Mouse (Mus musculus) hindbrain, embryonic 11.5 days (tissue): ENCODE measurements at regions not wholly inside any gene's neighbourhood (a gene's known extent, or its start where the extent isn't known, plus 50 kb on each side); places are given as distances from the start of the nearest gene placed in this dataset.

ENCODE experiments used
- ATAC-seq: fragments of 200-750 bp; cut with Nextera tagmentation; 2 replicates; pipeline ENCODE4 v1.8.0; 2017; ENCODE audit warnings: mild to moderate bottlenecking, moderate TSS enrichment, moderate library complexity; ENCODE audit not compliant: low FRiP score
- DNase-seq: peaks from one replicate; pipeline ENCODE4 v3.0.0-alpha.2; 2015; ENCODE audit warnings: low spot score
- H3K27ac ChIP-seq: fragments of 300-500 bp; sonication (generic); 2 replicates; pipeline ENCODE4 v1.5.1; 2014; ENCODE audit warnings: mild to moderate bottlenecking, low read depth, low read length
- H3K27me3 ChIP-seq: fragments of 300-500 bp; sonication (generic); 2 replicates; pipeline ENCODE4 v1.6.1; 2014; ENCODE audit warnings: mild to moderate bottlenecking, low read length, moderate library complexity, mixed read lengths; ENCODE audit not compliant: control insufficient read depth, insufficient read depth
- H3K36me3 ChIP-seq: fragments of 300-500 bp; sonication (generic); 2 replicates; pipeline ENCODE4 v1.6.1; 2014; ENCODE audit warnings: mild to moderate bottlenecking, low read length, moderate library complexity, mixed read lengths; ENCODE audit not compliant: control insufficient read depth, insufficient read depth
- H3K4me1 ChIP-seq: fragments of 300-500 bp; sonication (generic); replicated peaks from 2 replicates; pipeline ENCODE4 v1.6.1; 2014; ENCODE audit warnings: low read length, mixed read lengths; ENCODE audit not compliant: control insufficient read depth, insufficient read depth
- H3K4me2 ChIP-seq: fragments of 300-500 bp; sonication (generic); replicated peaks from 2 replicates; pipeline ENCODE4 v1.6.1; 2014; ENCODE audit warnings: mild to moderate bottlenecking, low read depth, low read length
- H3K4me3 ChIP-seq: fragments of 300-500 bp; sonication (generic); 2 replicates; pipeline ENCODE4 v1.5.1; 2014; ENCODE audit warnings: low read depth, low read length
- H3K9ac ChIP-seq: fragments of 300-500 bp; sonication (generic); 2 replicates; pipeline ENCODE4 v1.6.1; 2014; ENCODE audit warnings: low read depth, low read length
- H3K9me3 ChIP-seq: fragments of 300-500 bp; sonication (generic); 2 replicates; pipeline ENCODE4 v1.6.1; 2016; ENCODE audit warnings: low read length; ENCODE audit not compliant: control insufficient read depth
- WGBS: fragments of 180-500 bp; shearing (Covaris S2); extraction: QIAGEN DNeasy Blood & Tissue Kit; methylation state at CpG from one replicate; pipeline ENCODE4 v1.1.7; 2014; 5-methylcytosine and 5-hydroxymethylcytosine counted together

DNA sequence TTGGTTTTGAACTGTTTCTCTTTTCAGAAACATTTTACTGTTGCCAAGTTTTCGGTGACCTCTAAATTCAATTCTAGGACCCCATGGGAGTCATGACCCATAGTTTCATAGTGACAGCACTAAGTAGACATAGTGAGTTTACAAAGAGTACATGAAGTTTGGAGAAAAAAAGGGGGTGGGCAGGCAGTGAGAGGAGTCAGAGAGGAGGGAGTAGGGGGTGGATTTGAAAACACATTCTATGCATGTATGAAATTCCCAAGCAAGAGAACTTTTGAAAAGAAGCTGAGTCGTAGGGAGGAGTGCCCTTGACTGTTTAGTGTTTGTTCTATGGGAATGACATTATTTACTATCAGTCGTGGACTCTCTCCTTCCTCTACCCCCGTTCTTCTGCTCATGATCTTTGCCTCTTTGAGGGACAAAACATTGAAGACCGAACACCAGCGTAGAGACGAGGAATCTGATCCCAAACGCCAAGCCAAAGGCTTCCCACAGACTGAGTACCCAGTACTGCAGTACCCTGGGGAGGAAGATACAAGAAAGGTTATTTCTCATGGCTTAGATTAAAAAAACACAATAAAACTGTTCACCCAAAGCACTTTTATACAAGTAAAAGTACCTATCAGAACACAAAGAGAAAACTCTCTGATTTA lies 229.1 kb upstream of the Map3k1 start:
- no peak overlapping the region for H3K27ac ChIP-seq
- no peaks in the 10 kb centered on the region for H3K27me3 ChIP-seq
- no peak for ATAC-seq
- DNase-seq = no peak
- H3K4me2 ChIP-seq = no peak overlapping the region
- no peaks in the 10 kb centered on the region for H3K9me3 ChIP-seq
- no peak overlapping the region for H3K4me3 ChIP-seq
- WGBS = 85% methylated on average over 8 of the region's 8 CpGs
- H3K4me1 ChIP-seq = no peaks in the 10 kb centered on the region
- H3K36me3 ChIP-seq = no peaks in the 10 kb centered on the region
- H3K9ac ChIP-seq = no peak overlapping the region

DNA sequence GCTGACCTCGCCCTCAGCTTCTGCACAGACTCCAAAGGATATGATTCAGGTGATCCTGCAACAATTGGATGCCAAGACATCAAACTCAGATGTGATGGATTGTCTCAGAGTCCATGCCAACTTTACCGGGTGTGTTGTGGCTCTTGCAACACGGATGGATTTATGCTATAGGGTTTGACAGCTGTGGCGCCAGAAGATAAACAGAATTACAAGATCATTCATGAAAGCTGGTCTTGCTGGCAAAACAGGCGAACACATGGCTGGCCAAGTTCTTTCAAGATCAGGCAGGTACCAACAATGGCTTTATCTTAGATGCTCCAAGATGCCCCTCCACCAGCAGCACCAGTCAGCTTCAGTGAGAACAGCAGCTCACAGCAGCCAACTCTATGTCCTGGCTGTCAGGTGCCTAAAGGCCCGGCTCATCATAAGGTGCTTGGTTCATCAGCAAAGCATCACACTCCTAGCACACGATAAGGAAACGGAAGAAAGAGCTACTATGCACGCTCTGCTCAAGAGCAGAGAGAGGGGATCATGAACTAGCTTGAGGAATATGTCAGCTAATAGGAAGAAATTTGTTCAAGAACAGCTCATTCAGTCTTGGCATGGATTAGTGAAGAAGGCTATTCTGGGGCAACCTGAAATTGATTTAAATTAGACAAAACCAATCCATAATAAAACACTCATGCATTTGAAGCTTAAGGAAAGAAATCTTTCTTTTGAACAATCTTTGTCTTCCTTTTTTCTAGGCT lies 229.9 kb upstream of the Map3k1 start:
- no peak overlapping the region for H3K4me2 ChIP-seq
- 93% methylated on average over 9 of the region's 9 CpGs for WGBS
- no peaks in the 10 kb centered on the region for H3K9me3 ChIP-seq
- no peaks in the 10 kb centered on the region for H3K36me3 ChIP-seq
- DNase-seq (no peak), ATAC-seq (no peak)
- no peak overlapping the region for H3K4me3 ChIP-seq
- no peaks in the 10 kb centered on the region for H3K4me1 ChIP-seq
- H3K9ac ChIP-seq = no peak overlapping the region
- H3K27me3 ChIP-seq = no peaks in the 10 kb centered on the region
- no peak overlapping the region for H3K27ac ChIP-seq

DNA sequence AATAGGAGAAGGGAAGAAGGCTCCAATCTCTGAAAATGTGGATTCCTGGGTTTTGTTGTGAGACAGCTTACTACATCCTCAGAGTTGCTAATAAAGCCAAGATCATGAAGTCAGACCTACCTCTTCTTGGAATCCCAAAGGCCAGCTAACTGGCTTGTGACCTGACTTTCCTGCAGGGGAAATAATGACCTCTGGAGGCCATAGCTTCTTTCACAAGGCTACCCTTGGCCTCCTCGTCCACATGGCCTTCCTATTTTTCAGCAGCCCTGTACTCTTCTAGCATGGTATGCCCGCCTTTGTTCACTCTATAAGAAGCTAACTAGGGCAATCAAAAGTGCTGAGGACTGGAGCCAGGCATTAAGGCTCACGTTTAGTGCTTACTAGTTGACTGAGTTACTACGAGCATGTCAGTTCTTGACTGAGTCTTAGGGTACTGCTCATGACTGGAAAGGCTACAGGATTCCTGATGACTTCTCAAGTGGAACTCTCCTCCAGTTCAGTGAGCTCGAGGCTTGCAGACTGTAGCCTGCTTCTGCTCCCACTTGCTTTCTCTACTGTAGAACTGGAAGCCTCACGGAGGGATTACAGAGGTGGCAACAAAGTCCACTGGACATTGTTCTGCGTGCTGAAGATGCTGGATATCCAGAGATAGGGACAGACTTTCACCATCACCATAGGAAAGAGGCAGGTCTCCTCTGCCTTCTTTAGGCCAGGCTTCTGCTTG lies 230.8 kb upstream of the Map3k1 start:
- 73% methylated on average over 7 of the region's 7 CpGs for WGBS
- no peak for DNase-seq

DNA sequence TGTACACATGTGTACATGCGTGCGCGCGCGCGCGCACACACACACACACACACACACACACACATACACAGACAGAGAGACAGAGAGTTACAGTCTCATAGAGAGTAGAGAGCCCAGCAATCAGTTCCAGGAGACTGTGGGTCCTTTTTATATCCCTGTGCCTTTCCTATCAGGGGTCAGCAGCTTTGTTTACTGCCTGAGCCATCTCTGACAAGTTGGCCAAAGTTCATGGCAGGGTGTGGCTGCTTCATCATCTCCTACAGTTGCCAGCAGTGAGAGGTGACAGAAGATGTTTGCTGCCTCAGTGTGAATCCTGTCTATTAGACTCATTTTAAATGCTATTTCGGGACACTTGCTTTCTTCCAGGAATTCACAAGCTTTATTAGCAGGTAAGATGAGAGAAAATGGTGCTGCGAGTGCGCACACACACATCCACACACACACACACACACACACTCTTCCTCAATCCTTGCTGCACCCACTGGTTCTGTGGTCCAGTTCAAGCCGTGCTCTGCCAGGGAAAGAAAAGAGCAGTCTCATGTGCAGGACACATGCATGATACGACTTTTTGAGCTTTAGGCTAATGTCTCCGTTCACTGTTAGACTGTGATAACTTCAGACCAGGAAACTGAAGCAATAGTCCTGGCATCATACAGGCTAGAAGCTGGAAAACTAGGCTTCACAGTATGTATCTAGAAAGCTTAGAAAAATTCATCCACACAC lies 234.9 kb upstream of the Map3k1 start:
- no peaks in the 10 kb centered on the region for H3K27me3 ChIP-seq
- no peaks in the 10 kb centered on the region for H3K9me3 ChIP-seq
- ATAC-seq = no peak

More for the DNA sequence above, 230.8 kb upstream of the Map3k1 start:
- Histone ChIP-seq H3K4me1 (no peaks in the 10 kb centered on the region), H3K4me3 (no peak overlapping the region), H3K9me3 (no peaks in the 10 kb centered on the region), H3K36me3 (no peaks in the 10 kb centered on the region), H3K27ac (no peak overlapping the region), H3K4me2 (no peak overlapping the region), H3K27me3 (no peaks in the 10 kb centered on the region), H3K9ac (no peak overlapping the region)
- ATAC-seq = no peak

DNA sequence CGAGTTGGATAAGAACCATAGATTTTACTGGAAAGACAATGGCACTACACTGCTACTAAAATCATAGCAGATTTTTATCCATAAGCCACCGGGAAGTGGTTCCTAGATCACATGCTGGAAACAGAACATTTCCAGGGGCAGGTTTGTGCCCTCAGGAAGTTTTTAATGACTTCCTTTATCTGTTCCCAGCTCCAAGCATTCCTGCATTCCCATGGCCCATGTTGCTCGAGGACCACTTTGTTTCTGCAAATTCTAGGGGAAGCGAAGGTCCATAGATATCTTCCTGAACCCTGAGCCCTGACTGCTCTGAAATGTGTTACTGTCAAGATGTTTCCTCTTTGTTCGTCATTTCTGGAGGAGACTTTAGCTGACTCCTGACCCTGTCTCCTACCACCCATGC lies 235.6 kb upstream of the Map3k1 start:
- Histone ChIP-seq H3K4me2 (no peak overlapping the region), H3K9ac (no peak overlapping the region), H3K27me3 (no peaks in the 10 kb centered on the region), H3K4me1 (no peaks in the 10 kb centered on the region), H3K4me3 (no peak overlapping the region), H3K36me3 (no peaks in the 10 kb centered on the region), H3K9me3 (no peaks in the 10 kb centered on the region), H3K27ac (no peak overlapping the region)
- DNase-seq = no peak
- WGBS = 77% methylated on average over 5 of the region's 5 CpGs
- ATAC-seq = no peak

More for the DNA sequence above, 234.9 kb upstream of the Map3k1 start:
- H3K4me3 ChIP-seq = no peak overlapping the region
- DNase-seq = no peak
- no peak overlapping the region for H3K9ac ChIP-seq
- no peaks in the 10 kb centered on the region for H3K36me3 ChIP-seq
- no peak overlapping the region for H3K4me2 ChIP-seq
- 94% methylated on average over 13 of the region's 13 CpGs for WGBS
- H3K4me1 ChIP-seq = no peaks in the 10 kb centered on the region
- no peak overlapping the region for H3K27ac ChIP-seq

DNA sequence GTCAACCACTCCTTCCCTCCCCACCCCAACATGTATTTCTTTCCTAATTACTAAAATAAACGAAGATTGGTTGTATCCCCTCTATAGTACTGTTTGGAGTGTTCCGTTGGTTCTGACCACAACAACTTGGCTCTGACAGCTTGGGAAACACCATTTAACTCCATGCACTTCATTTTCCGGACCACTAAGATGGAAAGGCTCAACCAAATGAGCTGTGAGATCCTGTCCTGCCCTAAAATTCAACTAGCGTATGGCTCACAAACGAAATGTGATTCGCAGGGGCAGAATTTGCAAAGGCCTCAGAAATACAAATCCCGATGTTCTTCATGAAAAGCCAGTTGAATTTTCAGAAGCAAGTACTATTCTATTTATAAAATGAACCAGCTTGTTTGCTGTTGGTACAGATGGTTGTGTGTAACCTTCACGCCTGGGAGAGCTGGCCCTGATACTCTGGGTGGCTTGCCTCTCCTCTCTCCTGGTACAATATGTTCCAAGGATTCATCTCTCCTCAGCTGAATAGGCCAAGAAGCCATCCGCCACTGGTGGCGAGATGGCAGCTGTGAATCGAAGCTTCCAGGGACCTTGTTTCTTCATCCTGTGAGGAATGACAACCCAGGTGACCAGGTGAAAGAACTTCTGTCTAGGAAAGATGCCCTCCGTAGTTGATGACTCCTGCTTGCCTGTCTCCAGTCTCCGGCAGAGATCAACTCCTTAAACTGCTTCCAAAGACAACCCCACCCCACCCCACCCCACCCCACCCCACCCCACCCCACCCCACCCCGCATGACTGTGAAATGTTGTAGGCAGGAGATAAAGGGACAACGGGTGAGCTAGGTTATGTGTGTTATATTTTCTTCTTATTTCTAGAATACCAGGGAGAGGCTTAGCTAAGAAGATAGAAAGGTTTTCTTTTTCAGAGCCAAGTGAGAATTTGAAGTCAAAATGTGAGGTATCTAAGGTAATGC lies 237.7 kb upstream of the Map3k1 start:
- H3K4me3 ChIP-seq = no peak overlapping the region
- no peak overlapping the region for H3K27ac ChIP-seq
- 92% methylated on average over 15 of the region's 15 CpGs for WGBS
- no peak overlapping the region for H3K9ac ChIP-seq
- H3K9me3 ChIP-seq = no peaks in the 10 kb centered on the region
- no peak overlapping the region for H3K4me2 ChIP-seq
- H3K36me3 ChIP-seq = no peaks in the 10 kb centered on the region
- H3K4me1 ChIP-seq = no peaks in the 10 kb centered on the region
- H3K27me3 ChIP-seq = no peaks in the 10 kb centered on the region
- DNase-seq (no peak), ATAC-seq (no peak)

DNA sequence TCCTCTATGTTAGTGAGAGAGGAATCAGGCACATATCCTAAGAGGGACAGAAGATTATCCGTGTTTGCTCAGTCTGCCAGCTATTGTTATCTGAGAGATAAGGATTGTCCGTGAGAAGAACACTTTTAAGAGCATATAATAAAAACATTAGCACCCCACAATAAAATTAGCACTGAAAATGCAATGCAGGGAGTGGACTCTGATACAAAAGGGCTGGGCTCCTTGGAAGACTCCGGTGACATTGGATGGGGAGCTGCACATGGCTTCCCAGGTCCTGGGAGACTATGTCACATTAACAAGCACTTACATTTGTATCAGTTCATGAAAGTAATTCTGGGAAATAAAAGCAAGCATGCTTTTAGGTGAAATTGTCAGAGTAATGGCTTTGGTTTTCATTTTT lies 238.6 kb upstream of the Map3k1 start:
- H3K27ac ChIP-seq = no peak overlapping the region
- no peaks in the 10 kb centered on the region for H3K4me1 ChIP-seq
- no peaks in the 10 kb centered on the region for H3K36me3 ChIP-seq
- no peak overlapping the region for H3K4me2 ChIP-seq
- no peak overlapping the region for H3K4me3 ChIP-seq
- no peak overlapping the region for H3K9ac ChIP-seq
- H3K9me3 ChIP-seq = no peaks in the 10 kb centered on the region
- ATAC-seq (no peak), DNase-seq (no peak)
- no peaks in the 10 kb centered on the region for H3K27me3 ChIP-seq
- WGBS = 85% methylated on average over 3 of the region's 3 CpGs

DNA sequence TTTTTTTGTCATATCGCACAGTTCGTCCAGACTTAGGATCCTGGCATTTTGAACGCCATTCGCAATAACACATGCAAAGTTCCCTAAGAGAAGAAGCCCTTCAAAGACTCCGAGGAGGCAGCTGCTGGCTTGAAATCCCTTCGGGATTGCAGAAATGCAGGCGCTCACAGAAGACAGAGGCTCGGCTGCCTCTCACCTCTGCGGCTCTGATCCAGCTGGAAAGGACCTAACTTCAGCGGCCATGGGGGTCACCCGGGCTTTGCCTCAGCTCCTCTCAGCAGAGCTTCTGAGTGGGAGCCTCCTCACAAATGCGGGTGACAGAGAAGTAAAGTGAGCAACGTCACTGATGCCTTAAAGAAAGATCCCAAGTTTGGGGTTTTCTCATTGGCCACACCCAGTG lies 239.1 kb upstream of the Map3k1 start:
- H3K9ac ChIP-seq = no peak overlapping the region
- no peaks in the 10 kb centered on the region for H3K36me3 ChIP-seq
- no peak overlapping the region for H3K4me2 ChIP-seq
- no peak overlapping the region for H3K4me3 ChIP-seq
- DNase-seq (no peak), ATAC-seq (no peak)
- no peaks in the 10 kb centered on the region for H3K27me3 ChIP-seq
- H3K27ac ChIP-seq = no peak overlapping the region
- 78% methylated on average over 13 of the region's 13 CpGs for WGBS
- no peaks in the 10 kb centered on the region for H3K4me1 ChIP-seq
- H3K9me3 ChIP-seq = no peaks in the 10 kb centered on the region
